Mouse (Mus musculus) NIH3T3 (cell line): ENCODE measurements around the gene Chst3.
"Not testable (repeated sequence)": the region's sequence is repeated elsewhere in the genome, so short reads cannot be mapped to it uniquely, and the experiment has no call there.

Source experiments
- DNase-seq: peaks from one replicate; pipeline ENCODE4 v3.0.0-alpha.2; 2012; ENCODE audit warnings: low read depth

The Chst3 gene

GRCm38 (mm10) chr10:60218591-60219499 lies at the start of gene Chst3:
Gene Chst3 (minus strand): TSS chr10:60219260.
- DNase-seq = peak; percentile 57

- no peak for DNase-seq
Measured at GRCm38 (mm10) chr10:60268738-60269137, 49.7 kb upstream of the Chst3 start.

- no peak for DNase-seq
Measured at GRCm38 (mm10) chr10:60266842-60267401, 47.9 kb upstream of the Chst3 start.

- no peak for DNase-seq
Measured at GRCm38 (mm10) chr10:60265252-60265651, 46.2 kb upstream of the Chst3 start.

- no peak for DNase-seq
Measured at GRCm38 (mm10) chr10:60263351-60263750, 44.3 kb upstream of the Chst3 start.

- peak; percentile 89 for DNase-seq
Measured at GRCm38 (mm10) chr10:60262386-60262785, 43.3 kb upstream of the Chst3 start.

GRCm38 (mm10) chr10:60261530-60261929 lies 42.5 kb upstream of the Chst3 start:
- no peak for DNase-seq

GRCm38 (mm10) chr10:60260557-60261294 lies 41.7 kb upstream of the Chst3 start:
- DNase-seq = no peak

GRCm38 (mm10) chr10:60257261-60257825 lies 38.3 kb upstream of the Chst3 start:
- DNase-seq = no peak

GRCm38 (mm10) chr10:60256088-60256487 lies 37.0 kb upstream of the Chst3 start:
- no peak for DNase-seq

- peak; percentile 62 for DNase-seq
Measured at GRCm38 (mm10) chr10:60252606-60253005, 33.5 kb upstream of the Chst3 start.

GRCm38 (mm10) chr10:60252187-60252586 lies 33.1 kb upstream of the Chst3 start:
- DNase-seq = peak; percentile 28

GRCm38 (mm10) chr10:60250426-60250965 lies 31.4 kb upstream of the Chst3 start:
- no peak for DNase-seq

- peak; percentile 48 for DNase-seq
Measured at GRCm38 (mm10) chr10:60248345-60248744, 29.3 kb upstream of the Chst3 start.

- peak; percentile 65 for DNase-seq
Measured at GRCm38 (mm10) chr10:60246519-60246918, 27.5 kb upstream of the Chst3 start.

- DNase-seq = no peak
Measured at GRCm38 (mm10) chr10:60245635-60246034, 26.6 kb upstream of the Chst3 start.

- DNase-seq = peak; percentile 95
Measured at GRCm38 (mm10) chr10:60245041-60245440, 26.0 kb upstream of the Chst3 start.

GRCm38 (mm10) chr10:60243941-60244340 lies 24.9 kb upstream of the Chst3 start:
- no peak for DNase-seq

GRCm38 (mm10) chr10:60240416-60240815 lies 21.4 kb upstream of the Chst3 start:
- DNase-seq = no peak

GRCm38 (mm10) chr10:60237475-60238154 lies 18.6 kb upstream of the Chst3 start:
- peak; percentile 87 for DNase-seq

- not testable (repeated sequence) for DNase-seq
Measured at GRCm38 (mm10) chr10:60235876-60236275, 16.8 kb upstream of the Chst3 start.
